In genomic region chr19:34718963-34719362, GRCm38 (mm10) we compare ENCODE assay signal across 20 mouse cellular contexts. TPM values are rescaled to one million over a fixed set of nuclear protein-coding genes. Genes with fewer than 3 reads are reported as not detected.
DNase-seq lines count a peak whose midpoint lies in the region; ATAC-seq and TF ChIP-seq lines count a peak whose summit lies in the region.
"Had no signal": no experiment of that assay in that cellular context is flagged by ENCODE, and none has a peak within 500 bp of the region (broad histone marks: within the 10 kb centered on the region; RNA-seq: fewer than 3 reads in every experiment).

No protein-coding gene starts in this region.

- no peak overlapping the region for H3K4me2 ChIP-seq in liver, embryonic 12.5 days
- H3K4me2 ChIP-seq in kidney, embryonic 15.5 days: no peak overlapping the region
- H3K4me2 ChIP-seq: embryonic facial prominence, embryonic 13.5 days; forebrain, embryonic 12.5 days; heart, embryonic 11.5 days; heart, embryonic 15.5 days; hindbrain, embryonic 14.5 days had no signal

- no peaks in the 10 kb centered on the region for H3K36me3 ChIP-seq in liver, adult 2 months (ENCODE audit: control insufficient read depth, insufficient read depth, low read length)
- H3K36me3 ChIP-seq in liver, embryonic 12.5 days: no peaks in the 10 kb centered on the region
- H3K36me3 ChIP-seq in kidney, embryonic 15.5 days: no peaks in the 10 kb centered on the region
- H3K36me3 ChIP-seq: embryonic facial prominence, embryonic 13.5 days; forebrain, embryonic 12.5 days; heart, embryonic 15.5 days; hindbrain, embryonic 10.5 days had no signal

- WGBS in liver, adult 2 months: 35% methylated on average over 5 of the region's 5 CpGs
- 66% methylated on average over 5 of the region's 5 CpGs for WGBS in liver, embryonic 12.5 days (ENCODE audit: insufficient replicate concordance)
- WGBS in kidney, embryonic 15.5 days: 84% methylated on average over 5 of the region's 5 CpGs

- H3K4me3 ChIP-seq in liver, adult 2 months (ENCODE audit: insufficient read depth, low read depth, low read length): no peak overlapping the region
- no peak overlapping the region for H3K4me3 ChIP-seq in liver, embryonic 12.5 days
- H3K4me3 ChIP-seq in kidney, embryonic 15.5 days (replicated peaks): no peak overlapping the region
- H3K4me3 ChIP-seq: embryonic facial prominence, embryonic 13.5 days; forebrain, embryonic 12.5 days; heart, adult 2 months; heart, embryonic 15.5 days; hindbrain, embryonic 10.5 days had no signal

- peak overlapping the region; percentile 88 for H3K27ac ChIP-seq in liver, adult 2 months (replicated peaks; ENCODE audit: insufficient read depth, low read depth, low read length)
- H3K27ac ChIP-seq in liver, embryonic 12.5 days: no peak overlapping the region
- H3K27ac ChIP-seq in kidney, embryonic 15.5 days: 0 out of 2 replicates have a peak overlapping the region, but pooled peaks have one; percentile 51
- H3K27ac ChIP-seq: embryonic facial prominence, embryonic 13.5 days; forebrain, embryonic 12.5 days; heart, adult 2 months; heart, embryonic 15.5 days; hindbrain, embryonic 10.5 days; hindbrain, embryonic 14.5 days had no signal

- H3K9ac ChIP-seq in liver, adult 2 months (ENCODE audit: low read depth, low read length): peak overlapping the region; percentile 62; the same call in 1 of the 2 replicates
- no peak overlapping the region for H3K9ac ChIP-seq in liver, embryonic 12.5 days
- no peak overlapping the region for H3K9ac ChIP-seq in kidney, embryonic 15.5 days
- H3K9ac ChIP-seq: embryonic facial prominence, embryonic 13.5 days; forebrain, embryonic 12.5 days; heart, embryonic 15.5 days; hindbrain, embryonic 14.5 days had no signal

- peaks cover 22% of the 10 kb centered on the region for H3K4me1 ChIP-seq in liver, adult 2 months (ENCODE audit: control insufficient read depth, insufficient read depth, low read length)
- no peaks in the 10 kb centered on the region for H3K4me1 ChIP-seq in liver, embryonic 12.5 days
- peaks cover 5% of the 10 kb centered on the region; the same call in 1 of the 2 replicates for H3K4me1 ChIP-seq in kidney, embryonic 15.5 days
- H3K4me1 ChIP-seq: embryonic facial prominence, embryonic 13.5 days; forebrain, embryonic 12.5 days; heart, embryonic 15.5 days; hindbrain, embryonic 10.5 days had no signal

- no peak for ATAC-seq in liver, embryonic 12.5 days
- 0 out of 2 replicates have a peak, but pooled peaks have one; percentile 25 for ATAC-seq in kidney, embryonic 15.5 days (replicated peaks; ENCODE audit: low FRiP score)
- ATAC-seq: forebrain, embryonic 16.5 days had no signal

- no peaks in the 10 kb centered on the region for H3K27me3 ChIP-seq in liver, adult 2 months (ENCODE audit: control insufficient read depth, insufficient read depth, low read length)
- H3K27me3 ChIP-seq in liver, embryonic 12.5 days (replicated peaks): no peaks in the 10 kb centered on the region
- no peaks in the 10 kb centered on the region for H3K27me3 ChIP-seq in kidney, embryonic 15.5 days
- H3K27me3 ChIP-seq: embryonic facial prominence, embryonic 13.5 days; forebrain, embryonic 12.5 days; heart, embryonic 15.5 days had no signal

- no peaks in the 10 kb centered on the region for H3K9me3 ChIP-seq in liver, embryonic 12.5 days (replicated peaks)
- no peaks in the 10 kb centered on the region for H3K9me3 ChIP-seq in kidney, embryonic 15.5 days (replicated peaks)
- H3K9me3 ChIP-seq: embryonic facial prominence, embryonic 13.5 days; forebrain, embryonic 12.5 days; heart, embryonic 15.5 days; hindbrain, embryonic 10.5 days had no signal

- TF ChIP-seq POLR2A in liver, adult 2 months (IDR thresholded peaks at IDR 0.05; ENCODE audit: extremely low read depth, insufficient read depth, low read length): no peak

- TF ChIP-seq CTCF in liver, adult 2 months (IDR thresholded peaks at IDR 0.05; ENCODE audit: low read depth, low read length): no peak

- DNase-seq in liver, adult 2 months (ENCODE audit: extremely low read depth, low read depth, low spot score): no peak
- peak; percentile 22 for DNase-seq in kidney, postnatal 10 days
- DNase-seq in cerebellum, adult 11 months: no peak
- DNase-seq in urinary bladder, postnatal 4 days (ENCODE audit: low spot score in 2 of 2): no peak
- no peak for DNase-seq in urinary bladder, postnatal 14 days (ENCODE audit: low spot score)
- DNase-seq: adrenal gland, adult 8-10 months; adrenal gland, postnatal 36 days; cerebellum, adult 9-10 months; cerebellum, postnatal 25 days; gastrocnemius, postnatal 10 days; heart, adult 2 months had no signal

- H3K79me2 ChIP-seq in liver, adult 2 months (ENCODE audit: control insufficient read depth, insufficient read depth, low read length): peaks cover 14% of the 10 kb centered on the region; the same call in 1 of the 2 replicates

RNA-seq across cellular contexts. Expression of gene Slc16a12, which starts 28.1 kb away (rescaled TPM):
- total RNA-seq in liver, adult 2 months (2014; rRNA removed): 65.6 and 85.9 TPM in 2 replicates
- 18.6 and 23.1 TPM in 2 replicates for polyA plus RNA-seq in liver, adult 2 months (2012; rRNA removed)
- polyA plus RNA-seq in liver, embryonic 12.5 days (2016; fragmentation: Nextera tagmentation; extraction: Ambion mirVana): 10.9 and 11.7 TPM in 2 replicates
- polyA plus RNA-seq in kidney, embryonic 15.5 days (2015; fragmentation: Nextera tagmentation; extraction: Ambion mirVana): 10.6 and 13.4 TPM in 2 replicates
